Mouse (Mus musculus) ovary, postnatal 10 days (tissue): ENCODE results near the gene Sav1.

Experiments
- DNase-seq: peaks from one replicate; pipeline ENCODE4 v3.0.0; 2022; ENCODE audit warnings: low spot score

The Sav1 gene

DNA sequence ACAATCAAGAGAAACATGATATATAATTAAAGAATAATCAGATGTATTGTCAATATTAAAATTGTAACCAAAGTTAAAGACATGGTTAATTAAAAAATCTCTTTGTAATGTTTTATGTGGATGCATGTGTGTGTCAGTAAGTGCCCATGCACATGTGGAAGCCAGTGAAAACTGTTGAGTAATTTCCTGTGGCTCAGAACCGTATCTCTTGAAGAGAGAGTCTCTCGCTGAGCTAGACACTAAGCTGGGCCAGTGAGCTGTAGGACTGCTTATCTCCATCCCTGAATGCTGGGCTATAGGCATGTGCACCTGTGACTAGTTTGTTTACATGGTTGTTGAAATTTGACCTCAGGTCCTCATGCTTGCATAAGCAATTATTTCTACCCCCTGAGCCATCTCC is 29.4 kb downstream of the Sav1 start:
- DNase-seq = no peak

DNA sequence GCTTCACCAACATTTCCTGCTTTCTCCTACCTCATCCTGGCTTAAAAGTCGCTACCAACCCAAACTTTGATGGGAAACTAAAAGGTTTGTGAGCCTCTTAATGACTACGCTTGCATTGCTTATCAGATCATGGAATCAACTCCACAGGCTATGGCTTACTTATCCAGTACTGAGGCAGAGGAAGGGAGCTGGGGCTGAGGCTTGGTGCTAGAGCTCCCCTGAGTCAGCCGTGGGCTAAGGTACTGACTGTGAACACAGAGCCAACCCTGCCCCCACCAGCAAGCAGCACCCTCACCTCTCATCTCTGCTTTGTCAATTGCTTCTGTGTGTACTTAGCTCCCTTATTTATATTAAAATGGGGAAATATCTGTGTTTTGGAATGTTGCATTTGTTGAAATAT is 39.3 kb downstream of the Sav1 start:
- DNase-seq = no peak

DNA sequence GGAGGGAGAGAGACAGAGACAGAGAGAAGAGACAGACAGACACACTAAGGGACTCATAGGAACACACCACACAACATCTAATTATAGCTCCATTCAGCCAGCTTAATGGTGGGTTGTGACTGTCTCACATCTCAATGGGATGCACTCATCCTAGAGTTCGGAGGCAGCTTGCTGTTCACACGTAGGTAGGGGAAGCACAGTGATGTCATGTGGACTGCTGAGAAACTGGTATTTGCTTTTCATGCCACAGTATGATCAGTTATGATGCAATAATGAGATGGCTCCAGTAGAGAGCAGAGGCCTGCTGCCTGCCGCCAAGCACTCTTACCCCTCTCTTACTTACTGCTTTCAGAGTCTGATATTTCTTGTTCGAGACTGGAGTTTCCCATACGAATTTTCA is 40.9 kb downstream of the Sav1 start:
- no peak for DNase-seq

DNA sequence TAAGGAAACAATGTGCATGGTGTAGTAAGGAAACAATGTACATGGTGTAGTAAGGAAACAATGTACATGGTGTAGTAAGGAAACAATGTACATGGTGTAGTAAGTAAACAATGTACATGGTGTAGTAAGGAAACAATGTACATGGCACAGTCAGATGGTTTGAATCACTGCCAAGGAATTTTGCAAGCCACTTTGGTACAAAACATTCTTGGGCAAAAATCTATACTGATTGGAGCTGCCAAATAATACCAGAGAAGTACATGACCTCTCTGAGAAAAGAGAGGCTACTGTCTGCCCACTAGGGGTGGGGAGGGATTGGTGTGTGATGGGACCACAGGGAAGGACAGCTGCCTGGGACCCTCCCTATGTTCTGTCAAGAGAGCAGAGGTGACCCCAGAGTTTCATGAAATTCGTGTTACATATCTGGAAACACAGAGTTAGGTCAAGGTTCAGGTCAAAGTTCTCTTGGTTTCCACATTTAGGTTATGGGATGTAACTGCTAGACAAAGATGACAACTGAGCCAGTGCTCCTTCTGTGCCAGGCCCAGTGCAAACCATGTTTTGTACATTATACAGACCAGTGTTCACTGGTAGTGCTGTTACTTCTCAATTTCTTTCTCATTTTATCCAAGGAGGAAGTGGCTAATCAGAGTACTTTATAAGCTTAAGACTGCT is 45.0 kb downstream of the Sav1 start:
- no peak for DNase-seq

DNA sequence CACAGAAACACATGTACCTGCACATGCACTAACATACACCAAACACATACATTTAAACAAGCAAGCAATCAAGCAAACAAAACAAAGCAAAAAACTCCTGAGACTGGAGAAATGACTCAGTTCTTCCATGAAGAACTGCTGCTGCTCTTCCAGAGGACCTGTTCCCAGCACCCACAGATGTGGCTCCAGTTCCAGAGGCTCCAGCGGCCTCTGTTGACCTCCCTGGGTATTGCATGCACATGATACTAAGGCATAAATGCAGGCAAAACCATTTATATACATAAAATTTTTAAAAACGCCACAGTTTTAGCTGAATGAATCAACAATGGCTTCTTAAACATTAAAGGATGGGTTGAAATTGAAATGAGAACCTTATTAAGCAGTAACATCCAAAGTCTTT is 47.5 kb downstream of the Sav1 start:
- no peak for DNase-seq

DNA sequence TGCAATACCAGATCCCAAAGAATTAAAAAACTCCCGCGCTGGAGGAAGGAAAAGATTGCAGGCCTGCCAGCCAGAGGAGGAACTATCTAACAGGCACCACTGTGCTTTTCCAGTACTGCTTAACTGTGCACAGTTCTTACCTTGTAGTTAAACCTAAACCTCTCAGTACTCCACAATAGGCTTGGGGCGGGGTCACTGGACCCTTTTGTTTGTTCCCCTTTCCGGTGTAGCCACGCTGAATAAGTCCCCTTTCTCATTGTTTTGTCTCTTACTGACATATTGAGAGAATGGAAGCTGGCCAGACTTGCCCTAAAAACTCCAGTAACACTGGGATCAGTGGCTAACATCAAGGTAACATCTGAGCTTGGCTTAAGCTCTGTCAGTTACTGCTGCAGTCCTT is 49.1 kb downstream of the Sav1 start:
- no peak for DNase-seq

DNA sequence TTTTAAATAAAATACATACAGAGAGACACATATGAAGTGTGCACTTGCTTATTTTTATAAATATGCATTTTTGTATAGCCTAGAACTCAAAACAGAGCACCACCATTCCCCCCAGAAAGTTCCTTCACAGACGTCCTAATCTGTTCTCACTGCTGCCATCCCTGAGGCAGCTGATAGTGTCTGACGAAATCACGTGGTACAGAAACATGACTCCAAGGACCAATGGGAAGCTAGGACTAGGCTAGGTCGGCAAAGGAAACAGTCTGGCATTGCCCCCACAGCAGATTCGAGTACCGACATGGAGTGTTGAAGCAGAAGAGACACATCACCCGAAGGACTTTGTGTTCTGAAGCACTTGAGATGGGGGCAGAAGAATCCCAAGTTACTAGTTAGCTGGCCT is 60.1 kb downstream of the Sav1 start:
- no peak for DNase-seq

DNA sequence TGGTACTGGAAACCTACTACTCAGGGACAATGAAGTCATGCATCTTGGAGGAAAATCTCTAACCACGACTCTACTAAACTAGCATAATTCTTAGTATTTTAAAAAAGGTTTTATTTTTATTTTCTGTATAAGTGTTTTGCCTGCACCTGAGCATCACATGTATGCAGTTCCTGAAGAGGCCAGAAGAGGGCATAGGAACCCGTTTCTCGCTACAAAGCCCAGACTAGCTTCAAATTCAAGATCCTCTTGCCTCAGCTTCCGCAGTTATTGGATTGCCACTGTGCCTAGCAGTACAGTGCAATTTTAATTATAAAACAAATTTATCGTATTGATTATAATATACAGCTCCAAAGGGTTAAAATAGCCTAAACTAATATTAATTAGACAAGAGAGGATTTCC is 62.8 kb downstream of the Sav1 start:
- no peak for DNase-seq

DNA sequence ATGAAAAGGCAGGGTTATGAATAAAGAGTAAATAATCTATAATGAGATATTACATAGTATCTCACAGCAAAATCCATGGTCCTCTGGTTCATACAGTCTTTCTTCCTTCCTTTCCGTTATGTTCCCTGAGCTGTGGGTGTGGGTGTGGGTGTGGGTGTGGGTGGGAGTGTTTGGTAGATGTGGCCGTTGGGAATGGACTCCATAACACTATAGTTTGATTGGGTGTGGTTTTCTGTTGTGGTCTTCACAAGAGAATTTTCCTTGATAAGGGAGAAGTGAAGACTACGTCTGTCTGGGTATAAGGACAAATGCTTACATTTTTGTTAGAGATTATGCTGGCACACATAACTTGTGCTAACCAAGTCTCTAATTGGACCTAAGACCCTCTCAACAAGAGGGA is 63.2 kb downstream of the Sav1 start:
- no peak for DNase-seq

DNA sequence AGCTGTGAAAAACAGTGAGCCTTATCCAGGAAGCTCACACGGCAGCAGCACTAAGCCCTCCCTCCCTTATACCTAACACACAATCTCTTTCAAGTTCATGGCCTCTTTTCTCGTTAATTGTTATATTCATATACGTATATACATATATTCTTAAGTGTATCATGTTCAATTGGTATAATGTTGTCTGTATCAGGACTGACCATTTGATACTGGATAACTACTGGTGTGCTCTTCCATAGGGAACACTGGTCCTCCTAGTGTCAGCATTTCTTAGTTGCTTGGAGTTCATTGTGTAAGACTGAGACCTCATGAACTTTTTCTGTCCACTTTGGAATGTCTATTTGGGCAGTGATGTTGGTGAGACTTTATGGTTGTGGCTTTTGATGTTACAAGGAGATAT is 63.7 kb downstream of the Sav1 start:
- no peak for DNase-seq

DNA sequence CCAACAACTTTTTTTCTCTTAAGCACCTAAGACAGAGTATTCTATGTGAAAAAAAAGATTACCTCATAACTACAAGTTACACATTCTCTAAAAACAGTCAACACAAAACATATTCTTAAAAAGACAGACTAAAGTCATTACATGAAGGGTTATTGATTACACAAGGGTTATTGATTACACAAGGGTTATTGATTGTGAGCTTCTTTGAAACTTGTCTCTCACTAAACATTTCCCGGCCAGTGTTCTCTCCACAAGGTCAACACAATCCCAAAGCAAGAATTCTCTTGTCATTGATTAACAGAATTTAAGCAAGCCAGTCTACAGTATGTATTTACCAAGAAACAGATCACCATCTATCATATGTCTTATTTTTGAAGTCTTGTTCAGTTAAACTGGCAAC is 64.7 kb downstream of the Sav1 start:
- no peak for DNase-seq

DNA sequence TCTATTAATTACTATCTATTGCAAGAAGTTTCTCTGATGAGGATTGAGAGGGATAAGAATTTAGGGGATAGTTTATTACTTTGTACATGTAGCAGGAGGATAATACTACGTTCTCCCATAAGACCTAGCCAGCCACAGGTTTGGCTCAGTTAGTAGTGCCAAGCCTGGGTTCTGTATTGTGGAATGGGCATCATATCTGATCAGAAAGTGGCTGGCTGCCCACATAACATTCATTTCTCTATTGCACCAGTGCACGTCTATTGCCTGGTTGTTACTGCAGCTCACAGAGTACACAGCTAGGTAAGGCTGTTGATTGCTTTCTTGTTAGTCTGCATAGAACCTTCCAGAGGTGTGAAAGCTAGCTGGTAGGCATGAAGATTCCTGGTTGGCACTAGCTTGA is 68.9 kb downstream of the Sav1 start:
- DNase-seq = no peak
